ENCODE assay signal across 9 mouse cellular contexts in genomic region chr2:105673631-105674060, GRCm38 (mm10). TPM values are rescaled to one million over a fixed set of nuclear protein-coding genes. Genes with fewer than 3 reads are reported as not detected.
DNase-seq lines count a peak whose midpoint lies in the region; ATAC-seq and TF ChIP-seq lines count a peak whose summit lies in the region.
"Had no signal": no experiment of that assay in that cellular context is flagged by ENCODE, and none has a peak within 500 bp of the region (broad histone marks: within the 10 kb centered on the region; RNA-seq: fewer than 3 reads in every experiment).

No protein-coding gene starts in this region.

- no peak for TF ChIP-seq POLR2A in kidney, adult 2 months (IDR thresholded peaks at IDR 0.05; ENCODE audit: low read depth, low read length)

- peak; percentile 58 to 69 for DNase-seq in kidney, postnatal 4 days
- no peak for DNase-seq in kidney, adult 2 months
- DNase-seq in embryonic facial prominence, embryonic 10.5 days (ENCODE audit: low spot score) = peak; percentile 47
- DNase-seq in heart, postnatal 10 days = peak; percentile 65 to 72
- DNase-seq in midbrain, embryonic 11.5 days (ENCODE audit: low spot score, missing footprints) = peak; percentile 95
- no peak for DNase-seq in frontal cortex, postnatal 14 days (ENCODE audit: low spot score in 2 of 2)
- DNase-seq in left cerebral cortex, adult 9 months (ENCODE audit: low spot score in 2 of 2) = no peak
- DNase-seq in urinary bladder, postnatal 14 days (ENCODE audit: low spot score) = no peak

- H3K4me1 ChIP-seq in kidney, adult 2 months (ENCODE audit: control insufficient read depth, insufficient read depth, low read length) = peaks cover 8% of the 10 kb centered on the region; the same call in 1 of the 2 replicates
- peaks cover 57% of the 10 kb centered on the region for H3K4me1 ChIP-seq in embryonic facial prominence, embryonic 10.5 days
- H3K4me1 ChIP-seq in midbrain, embryonic 11.5 days (ENCODE audit: control insufficient read depth, insufficient read depth, low read length) = peaks cover 4% of the 10 kb centered on the region; the same call in 1 of the 2 replicates

- no peaks in the 10 kb centered on the region for H3K36me3 ChIP-seq in kidney, adult 2 months (ENCODE audit: control insufficient read depth, insufficient read depth, low read length)
- H3K36me3 ChIP-seq in embryonic facial prominence, embryonic 10.5 days (replicated peaks) = no peaks in the 10 kb centered on the region
- no peaks in the 10 kb centered on the region for H3K36me3 ChIP-seq in midbrain, embryonic 11.5 days (ENCODE audit: control insufficient read depth, insufficient read depth, low read length)

- intact Hi-C loops in heart, postnatal 10 days (cut with DNase I) = loop anchor here (10.0 kb wide), 1 partner anchor 549 kb away; the partner anchor contains the start of gene Wt1

- 14% methylated on average over 10 of the region's 10 CpGs for WGBS in kidney, adult 2 months
- WGBS in embryonic facial prominence, embryonic 10.5 days = 1% methylated on average over 10 of the region's 10 CpGs
- 1% methylated on average over 10 of the region's 10 CpGs for WGBS in midbrain, embryonic 11.5 days

- H3K27me3 ChIP-seq in kidney, adult 2 months (replicated peaks; ENCODE audit: control insufficient read depth, insufficient read depth, low read length) = peaks cover 20% of the 10 kb centered on the region
- peaks cover 100% of the 10 kb centered on the region for H3K27me3 ChIP-seq in embryonic facial prominence, embryonic 10.5 days (replicated peaks; ENCODE audit: low read depth, poor library complexity, severe bottlenecking)
- H3K27me3 ChIP-seq in midbrain, embryonic 11.5 days (ENCODE audit: control insufficient read depth, insufficient read depth, low read length) = peaks cover 89% of the 10 kb centered on the region

- H3K9ac ChIP-seq in midbrain, embryonic 11.5 days (ENCODE audit: low read length) = peak overlapping the region; percentile 61

- H3K9me3 ChIP-seq in embryonic facial prominence, embryonic 10.5 days = no peaks in the 10 kb centered on the region
- H3K9me3 ChIP-seq in midbrain, embryonic 11.5 days (ENCODE audit: control insufficient read depth, low read length) = no peaks in the 10 kb centered on the region

- H3K27ac ChIP-seq in kidney, adult 2 months (ENCODE audit: insufficient read depth, low read depth, low read length) = no peak overlapping the region
- peak overlapping the region; percentile 70 for H3K27ac ChIP-seq in embryonic facial prominence, embryonic 10.5 days (replicated peaks)
- peak overlapping the region; percentile 53; the same call in 1 of the 2 replicates for H3K27ac ChIP-seq in midbrain, embryonic 11.5 days (ENCODE audit: low read depth, low read length)

- no peak for ATAC-seq in midbrain, embryonic 11.5 days (ENCODE audit: low FRiP score)

- H3K4me2 ChIP-seq in midbrain, embryonic 11.5 days = peak overlapping the region; percentile 61

- no peak overlapping the region for H3K4me3 ChIP-seq in kidney, adult 2 months (ENCODE audit: insufficient read depth, low read depth, low read length)
- peak overlapping the region; percentile 61 for H3K4me3 ChIP-seq in embryonic facial prominence, embryonic 10.5 days
- H3K4me3 ChIP-seq in midbrain, embryonic 11.5 days (ENCODE audit: low read depth, low read length) = peak overlapping the region; percentile 40

- TF ChIP-seq CTCF in kidney, adult 2 months (conservative IDR thresholded peaks at IDR 0.05; ENCODE audit: insufficient read depth, insufficient read length, low read depth, low read length) = no peak

RNA-seq across cellular contexts. Expression of gene Pax6, which starts 4.9 kb away (rescaled TPM):
- not detected in 2 replicates for polyA plus RNA-seq in kidney, adult 2 months (2012; rRNA removed)
- polyA plus RNA-seq in embryonic facial prominence, embryonic 10.5 days (2016; fragmentation: Nextera tagmentation; extraction: Ambion mirVana) = 13.0 and 22.3 TPM in 2 replicates
- not detected for total RNA-seq in heart, postnatal 10 days (2021)
- 45.5 and 45.7 TPM in 2 replicates for polyA plus RNA-seq in midbrain, embryonic 11.5 days (2014; fragmentation: Nextera tagmentation; extraction: Ambion mirVana)
- total RNA-seq: hematopoietic stem cell, adult 5-6 weeks had no signal

Comparison
In these comparisons a context has a peak if more than half of its experiments do, and no peak if none do; other contexts are left out.
1. DNase-seq: peak in kidney, postnatal 4 days (2 of 2), embryonic facial prominence, embryonic 10.5 days (single experiment), heart, postnatal 10 days (2 of 2) and midbrain, embryonic 11.5 days (single experiment); none in kidney, adult 2 months (single experiment), frontal cortex, postnatal 14 days (0 of 2), left cerebral cortex, adult 9 months (0 of 2) and urinary bladder, postnatal 14 days (single experiment).
2. RNA of gene Pax6, which starts 4.9 kb away (polyA plus RNA-seq): 45.5 to 45.7 TPM in midbrain, embryonic 11.5 days and 13.0 to 22.3 TPM in embryonic facial prominence, embryonic 10.5 days; not detected in kidney, adult 2 months; every median in the first group is over 10 times any median in the second.